Mouse (Mus musculus) leukemia stem cell, adult 10-12 weeks (primary cell): ENCODE data around the gene Cox6b1. TPM values are rescaled to one million over a fixed set of nuclear protein-coding genes. Genes with fewer than 3 reads are reported as not detected.

Experiments used
- polyA plus RNA-seq: library from polyadenylated mRNA; stranded (reverse); fragments of >175 nt; gene quantifications from 2 replicates; pipeline ENCODE4 v1.2.3, GENCODE M21; 2012; ENCODE audit warnings: low replicate concordance

Gene Cox6b1
- polyA plus RNA-seq: 47.1 and 83.9 TPM in 2 replicates

GRCm38 (mm10) chr7:30625530-30626384, at the start of gene Cox6b1:
TSS of gene Cox6b1 (minus strand) at chr7:30626151.

GRCm38 (mm10) chr7:30671480-30671879, 45.5 kb upstream of the Cox6b1 start, which contains the start of gene Pmis2:
TSS of gene Pmis2 (minus strand) at chr7:30671605.

GRCm38 (mm10) chr7:30664529-30665200, 38.7 kb upstream of the Cox6b1 start, which contains the start of gene Haus5:
TSS of gene Haus5 (minus strand) at chr7:30664994.

GRCm38 (mm10) chr7:30649591-30650540, 23.9 kb upstream of the Cox6b1 start, which contains the start of gene Rbm42:
TSS of gene Rbm42 (minus strand) at chr7:30650317.

GRCm38 (mm10) chr7:30635752-30636151, 9.8 kb upstream of the Cox6b1 start, which contains the start of gene Etv2:
TSS of gene Etv2 (minus strand) at chr7:30635852.

GRCm38 (mm10) chr7:30612654-30613402, 13.1 kb downstream of the Cox6b1 start, which contains the start of gene Upk1a:
TSS of gene Upk1a (minus strand) at chr7:30612847.

GRCm38 (mm10) chr7:30598786-30599185, 27.2 kb downstream of the Cox6b1 start, which contains the start of gene Zbtb32:
TSS of gene Zbtb32 (minus strand) at chr7:30598909.

GRCm38 (mm10) chr7:30588676-30589434, 37.1 kb downstream of the Cox6b1 start, which contains the start of gene Kmt2b:
TSS of gene Kmt2b (minus strand) at chr7:30588726.

Other genes starting within 250 kb of the Cox6b1 start
- 9.6 and 46.1 TPM in 2 replicates for gene Tyrobp, start 212.4 kb downstream of the Cox6b1 start, polyA plus RNA-seq
- 10.4 TPM in 1 of 2 replicates, not detected in the other for gene Hcst, start 206.3 kb downstream of the Cox6b1 start, polyA plus RNA-seq
- 16.8 and 18.4 TPM in 2 replicates for gene Nfkbid, start 204.4 kb downstream of the Cox6b1 start, polyA plus RNA-seq
- 1.1 and 1.3 TPM in 2 replicates for gene Aplp1, start 180.6 kb downstream of the Cox6b1 start, polyA plus RNA-seq
- gene Kirrel2, start 168.5 kb downstream of the Cox6b1 start, polyA plus RNA-seq: not detected in 2 replicates
- 0.14 TPM in 1 of 2 replicates, not detected in the other for gene Nphs1, start 167.8 kb downstream of the Cox6b1 start, polyA plus RNA-seq
- 0.13 TPM in 1 of 2 replicates, not detected in the other for gene Prodh2, start 132.5 kb downstream of the Cox6b1 start, polyA plus RNA-seq
- gene Arhgap33, start 91.1 kb downstream of the Cox6b1 start, polyA plus RNA-seq: 121 and 163 TPM in 2 replicates
- 22.9 and 50.6 TPM in 2 replicates for gene Hspb6, start 74.0 kb downstream of the Cox6b1 start, polyA plus RNA-seq
- 29.4 and 49.1 TPM in 2 replicates for gene Proser3, start 73.9 kb downstream of the Cox6b1 start, polyA plus RNA-seq
- gene Lin37, start 66.3 kb downstream of the Cox6b1 start, polyA plus RNA-seq: 59.6 and 64.2 TPM in 2 replicates
- 12.7 and 61.9 TPM in 2 replicates for gene U2af1l4, start 62.9 kb downstream of the Cox6b1 start, polyA plus RNA-seq
- 1.2 and 1.6 TPM in 2 replicates for gene Gm49396, start 62.8 kb downstream of the Cox6b1 start, polyA plus RNA-seq
- 17.5 and 44.6 TPM in 2 replicates for gene Psenen, start 62.5 kb downstream of the Cox6b1 start, polyA plus RNA-seq
- 8.1 and 20.3 TPM in 2 replicates for gene Igflr1, start 60.7 kb downstream of the Cox6b1 start, polyA plus RNA-seq
- gene Kmt2b, start 37.4 kb downstream of the Cox6b1 start, polyA plus RNA-seq: 143 and 153 TPM in 2 replicates
- 133 and 177 TPM in 2 replicates for gene Zbtb32, start 27.2 kb downstream of the Cox6b1 start, polyA plus RNA-seq
- 1.3 TPM in 1 of 2 replicates, not detected in the other for gene Upk1a, start 13.3 kb downstream of the Cox6b1 start, polyA plus RNA-seq
- gene Etv2, start 9.7 kb upstream of the Cox6b1 start, polyA plus RNA-seq: 0.35 TPM in 1 of 2 replicates, not detected in the other
- 329 and 344 TPM in 2 replicates for gene Rbm42, start 24.2 kb upstream of the Cox6b1 start, polyA plus RNA-seq
- gene Haus5, start 38.8 kb upstream of the Cox6b1 start, polyA plus RNA-seq: 7.2 and 44.1 TPM in 2 replicates
- gene Pmis2, start 45.5 kb upstream of the Cox6b1 start, polyA plus RNA-seq: not detected in 2 replicates
- not detected in 2 replicates for gene 2200002J24Rik, start 72.8 kb upstream of the Cox6b1 start, polyA plus RNA-seq
- gene Atp4a, start 86.1 kb upstream of the Cox6b1 start, polyA plus RNA-seq: 0.20 TPM in 1 of 2 replicates, not detected in the other
- 134 and 143 TPM in 2 replicates for gene Tmem147, start 103.4 kb upstream of the Cox6b1 start, polyA plus RNA-seq
- not detected in 2 replicates for gene Gapdhs, start 117.5 kb upstream of the Cox6b1 start, polyA plus RNA-seq
- 0.48 TPM in 1 of 2 replicates, not detected in the other for gene Sbsn, start 125.3 kb upstream of the Cox6b1 start, polyA plus RNA-seq
- not detected in 2 replicates for gene Dmkn, start 137.6 kb upstream of the Cox6b1 start, polyA plus RNA-seq
- gene Krtdap, start 161.7 kb upstream of the Cox6b1 start, polyA plus RNA-seq: not detected in 2 replicates
- 0.46 and 5.5 TPM in 2 replicates for gene Ffar2, start 197.6 kb upstream of the Cox6b1 start, polyA plus RNA-seq
- gene Ffar3, start 230.0 kb upstream of the Cox6b1 start, polyA plus RNA-seq: not detected in 2 replicates
- gene Ffar1, start 235.4 kb upstream of the Cox6b1 start, polyA plus RNA-seq: 3.9 and 5.1 TPM in 2 replicates